Mouse (Mus musculus) small intestine, adult 2 months (tissue): ENCODE measurements around the gene Ints1.

Source experiments
- CTCF ChIP-seq: fragments of 200-500 bp; IDR thresholded peaks from 2 replicates; pipeline ENCODE4 v1.5.1; 2012; ENCODE audit warnings: low read depth, mild to moderate bottlenecking, control low read depth, inconsistent platforms, low read length, moderate library complexity, mixed read lengths; ENCODE audit not compliant: insufficient replicate concordance, insufficient read length; ENCODE audit errors: extremely low read depth
- POLR2A ChIP-seq: fragments of 200-500 bp; IDR thresholded peaks from 2 replicates; pipeline ENCODE4 v1.6.1; 2012; ENCODE audit warnings: low read depth, mild to moderate bottlenecking, control low read depth, inconsistent platforms, low read length, moderate library complexity

DNA sequence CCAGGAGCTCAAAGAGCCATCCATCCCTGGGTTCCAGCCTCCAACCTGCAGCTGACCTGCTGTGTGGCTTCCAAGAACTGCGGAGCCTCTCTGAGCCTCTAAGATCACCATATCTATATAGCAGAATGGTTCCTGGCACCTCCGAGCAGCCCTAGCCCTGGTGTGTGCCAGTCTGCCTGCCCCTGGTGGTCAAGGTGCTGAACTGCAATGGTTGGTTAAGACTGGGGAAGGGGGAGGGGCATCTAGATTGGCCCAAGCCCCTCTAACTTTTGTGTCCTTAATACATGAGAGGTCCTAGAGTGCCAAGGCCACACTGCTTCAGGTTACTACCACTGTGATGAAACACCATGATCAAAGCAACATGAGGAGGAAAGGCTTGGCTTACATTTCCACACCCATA lies 72.6 kb downstream of the Ints1 start:
- TF ChIP-seq CTCF (peak; percentile 63; the same call in 1 of the 2 replicates), POLR2A (no peak)
